ENCODE assay signal across 12 mouse cellular contexts in genomic region chr4:150823614-150824480, GRCm38 (mm10). TPM values are rescaled to one million over a fixed set of nuclear protein-coding genes. Genes with fewer than 3 reads are reported as not detected.
DNase-seq lines count a peak whose midpoint lies in the region; ATAC-seq and TF ChIP-seq lines count a peak whose summit lies in the region.
"Had no signal": no experiment of that assay in that cellular context is flagged by ENCODE, and none has a peak within 500 bp of the region (broad histone marks: within the 10 kb centered on the region; RNA-seq: fewer than 3 reads in every experiment).

No protein-coding gene starts in this region.

- H3K4me2 ChIP-seq in intestine, embryonic 14.5 days (ENCODE audit: low read length): no peak overlapping the region
- no peak overlapping the region for H3K4me2 ChIP-seq in intestine, postnatal 0 days (replicated peaks; ENCODE audit: low read depth)
- H3K4me2 ChIP-seq in neural tube, embryonic 11.5 days (ENCODE audit: low read depth): no peak overlapping the region
- no peak overlapping the region for H3K4me2 ChIP-seq in neural tube, embryonic 15.5 days
- H3K4me2 ChIP-seq: liver, embryonic 12.5 days had no signal

- H3K4me3 ChIP-seq in intestine, embryonic 14.5 days (ENCODE audit: low read depth, low read length): no peak overlapping the region
- H3K4me3 ChIP-seq in intestine, postnatal 0 days (ENCODE audit: low read depth, low read length): no peak overlapping the region
- no peak overlapping the region for H3K4me3 ChIP-seq in neural tube, embryonic 11.5 days (ENCODE audit: low read depth, low read length)
- H3K4me3 ChIP-seq in neural tube, embryonic 15.5 days (replicated peaks): no peak overlapping the region
- H3K4me3 ChIP-seq: heart, adult 2 months; liver, embryonic 12.5 days; myocyte had no signal

- H3K9me3 ChIP-seq in intestine, embryonic 14.5 days (ENCODE audit: control insufficient read depth, low read length): no peaks in the 10 kb centered on the region
- H3K9me3 ChIP-seq in intestine, postnatal 0 days (ENCODE audit: control insufficient read depth): no peaks in the 10 kb centered on the region
- H3K9me3 ChIP-seq in neural tube, embryonic 11.5 days (ENCODE audit: control insufficient read depth, low read length): no peaks in the 10 kb centered on the region
- H3K9me3 ChIP-seq in neural tube, embryonic 15.5 days (replicated peaks): no peaks in the 10 kb centered on the region
- H3K9me3 ChIP-seq: liver, embryonic 12.5 days had no signal

- no peaks in the 10 kb centered on the region for H3K27me3 ChIP-seq in intestine, embryonic 14.5 days (replicated peaks; ENCODE audit: control insufficient read depth, insufficient read depth, low read length)
- H3K27me3 ChIP-seq in intestine, postnatal 0 days (replicated peaks; ENCODE audit: control insufficient read depth, insufficient read depth, low read length): no peaks in the 10 kb centered on the region
- H3K27me3 ChIP-seq in neural tube, embryonic 11.5 days (ENCODE audit: control insufficient read depth, insufficient read depth, low read length): no peaks in the 10 kb centered on the region
- H3K27me3 ChIP-seq in neural tube, embryonic 15.5 days (replicated peaks): no peaks in the 10 kb centered on the region

- ATAC-seq in intestine, embryonic 14.5 days (replicated peaks; ENCODE audit: low FRiP score, low TSS enrichment, low read depth): no peak
- no peak for ATAC-seq in intestine, postnatal 0 days
- no peak for ATAC-seq in neural tube, embryonic 11.5 days (ENCODE audit: insufficient read depth, low FRiP score, low TSS enrichment)
- no peak for ATAC-seq in neural tube, embryonic 15.5 days (ENCODE audit: low FRiP score)
- peak; percentile 41 to 51 for ATAC-seq in hematopoietic stem cell, adult 5-6 weeks (replicated peaks in 1 of 2; ENCODE audit: insufficient read depth in 1 of 2, low FRiP score in 2 of 2, low TSS enrichment in 1 of 2, low read depth in 1 of 2, poor library complexity in 2 of 2, severe bottlenecking in 2 of 2)
- ATAC-seq: forebrain, postnatal 0 days had no signal

- no peaks in the 10 kb centered on the region for H3K36me3 ChIP-seq in intestine, embryonic 14.5 days (ENCODE audit: control insufficient read depth, insufficient read depth, low read length)
- H3K36me3 ChIP-seq in intestine, postnatal 0 days (ENCODE audit: control insufficient read depth, insufficient read depth): no peaks in the 10 kb centered on the region
- no peaks in the 10 kb centered on the region for H3K36me3 ChIP-seq in neural tube, embryonic 11.5 days (ENCODE audit: control insufficient read depth, insufficient read depth, low read length)
- H3K36me3 ChIP-seq in neural tube, embryonic 15.5 days: no peaks in the 10 kb centered on the region
- H3K36me3 ChIP-seq: liver, embryonic 12.5 days had no signal

- no peak for TF ChIP-seq CTCF in intestine, postnatal 0 days (IDR thresholded peaks at IDR 0.05; ENCODE audit: low read depth)

- peak overlapping the region; percentile 74 for H3K27ac ChIP-seq in intestine, embryonic 14.5 days (ENCODE audit: low read depth)
- H3K27ac ChIP-seq in intestine, postnatal 0 days (ENCODE audit: low read depth, low read length): no peak overlapping the region; the same call in 1 of the 2 replicates
- H3K27ac ChIP-seq in neural tube, embryonic 11.5 days (ENCODE audit: low read depth, low read length): no peak overlapping the region
- H3K27ac ChIP-seq in neural tube, embryonic 15.5 days (replicated peaks): no peak overlapping the region
- H3K27ac ChIP-seq: heart, adult 2 months; liver, embryonic 12.5 days had no signal

- no peak for DNase-seq in intestine, embryonic 14.5 days (ENCODE audit: low spot score)
- no peak for DNase-seq in neural tube, embryonic 11.5 days (ENCODE audit: low spot score)
- no peak for DNase-seq in gastrocnemius, postnatal 4 days (ENCODE audit: low spot score in 2 of 2)
- DNase-seq in Muller cell, postnatal 12 days (ENCODE audit: inconsistent ontology term): no peak
- no peak for DNase-seq in cerebellum, postnatal 14 days
- DNase-seq: forebrain, postnatal 0 days; heart, adult 2 months had no signal

- peaks cover 49% of the 10 kb centered on the region for H3K4me1 ChIP-seq in intestine, embryonic 14.5 days (replicated peaks; ENCODE audit: control insufficient read depth, insufficient read depth, low read length)
- peaks cover 7% of the 10 kb centered on the region for H3K4me1 ChIP-seq in intestine, postnatal 0 days (replicated peaks; ENCODE audit: control insufficient read depth, insufficient read depth, low read length)
- H3K4me1 ChIP-seq in neural tube, embryonic 11.5 days (ENCODE audit: control insufficient read depth, insufficient read depth, low read length): peaks cover 12% of the 10 kb centered on the region; the same call in 1 of the 2 replicates
- H3K4me1 ChIP-seq in neural tube, embryonic 15.5 days: peaks cover 21% of the 10 kb centered on the region

- 36% methylated on average over 24 of the region's 24 CpGs for WGBS in intestine, embryonic 14.5 days
- 51% methylated on average over 24 of the region's 24 CpGs for WGBS in intestine, postnatal 0 days
- 38% methylated on average over 24 of the region's 24 CpGs for WGBS in neural tube, embryonic 11.5 days
- WGBS in neural tube, embryonic 15.5 days: 42% methylated on average over 24 of the region's 24 CpGs

- H3K9ac ChIP-seq in intestine, embryonic 14.5 days (ENCODE audit: low read length): no peak overlapping the region
- no peak overlapping the region for H3K9ac ChIP-seq in intestine, postnatal 0 days (ENCODE audit: low read depth, low read length)
- H3K9ac ChIP-seq in neural tube, embryonic 11.5 days (ENCODE audit: low read length): peak overlapping the region; percentile 30; the same call in 1 of the 2 replicates
- H3K9ac ChIP-seq in neural tube, embryonic 15.5 days (replicated peaks): no peak overlapping the region
- H3K9ac ChIP-seq: forebrain, postnatal 0 days; liver, embryonic 12.5 days had no signal

RNA-seq across cellular contexts. Expression of gene Errfi1, which starts 29.9 kb away (rescaled TPM):
- 27.4 and 28.8 TPM in 2 replicates for polyA plus RNA-seq in intestine, embryonic 14.5 days (2014; fragmentation: Nextera tagmentation; extraction: Ambion mirVana)
- polyA plus RNA-seq in intestine, postnatal 0 days (2015; fragmentation: Nextera tagmentation; extraction: Ambion mirVana): 27.2 and 27.7 TPM in 2 replicates
- 62.4 and 63.7 TPM in 2 replicates for polyA plus RNA-seq in neural tube, embryonic 11.5 days (2014; fragmentation: Nextera tagmentation; extraction: Ambion mirVana)
- 51.8 and 57.4 TPM in 2 replicates for polyA plus RNA-seq in neural tube, embryonic 15.5 days (2015; fragmentation: Nextera tagmentation; extraction: Ambion mirVana)
- total RNA-seq in hematopoietic stem cell, adult 5-6 weeks (2017): 2.1 and 2.5 TPM in 2 replicates
- total RNA-seq in gastrocnemius, postnatal 4 days (2021): 10 to 100 TPM; 18.8 to 22.8 TPM

Comparison
In these comparisons a context has a peak if more than half of its experiments do, and no peak if none do; other contexts are left out.
1. ATAC-seq: peak in hematopoietic stem cell, adult 5-6 weeks (2 of 2); none in intestine, embryonic 14.5 days (single experiment), intestine, postnatal 0 days (single experiment), neural tube, embryonic 11.5 days (single experiment) and neural tube, embryonic 15.5 days (single experiment).